Mouse (Mus musculus): Measurements from ENCODE around the gene Slc37a3. TPM values are rescaled to one million over a fixed set of nuclear protein-coding genes. Genes with fewer than 3 reads are reported as not detected.
"Not testable (repeated sequence)": the region's sequence is repeated elsewhere in the genome, so short reads cannot be mapped to it uniquely, and the experiment has no call there.

The Slc37a3 gene
- 53.5 and 56.3 TPM in 2 replicates for polyA plus RNA-seq (2015; fragmentation: Nextera tagmentation; extraction: Ambion mirVana)

DNA sequence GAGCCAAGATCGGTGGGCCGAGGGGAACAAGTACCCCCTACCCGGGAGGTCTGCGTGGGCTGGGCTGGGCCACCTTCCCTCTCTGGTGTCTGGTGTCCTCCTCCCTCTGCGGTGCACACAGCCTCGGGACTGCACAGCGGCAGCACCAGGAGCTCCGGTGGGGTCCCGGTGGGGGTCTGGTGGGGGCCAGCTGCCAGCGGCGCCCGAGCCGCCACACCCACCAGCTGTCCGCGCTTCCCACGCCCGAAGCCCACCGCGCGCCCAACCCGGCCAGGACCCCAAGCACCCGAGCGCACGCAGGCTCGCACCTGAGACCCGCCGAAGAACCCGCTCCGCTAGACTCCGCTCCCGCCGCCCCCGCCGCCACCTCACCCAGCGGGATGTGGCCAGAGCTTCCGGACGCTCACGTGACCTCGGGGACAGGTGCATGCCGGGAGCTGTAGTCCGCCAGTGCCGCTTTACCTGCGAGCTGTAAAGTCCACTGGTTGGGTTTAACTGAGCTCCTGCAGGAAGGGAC is at the start of gene Slc37a3:
Slc37a3 (minus strand) TSS at position 365 of the 517 bp plus-strand sequence.
- H3K4me3 ChIP-seq, result peak within 1 kb of the TSS; percentile 96
- H3K4me1 ChIP-seq, result peaks cover 21% of the 10 kb centered on the region
- ATAC-seq, result peak; percentile 95
- H3K9me3 ChIP-seq (replicated peaks), result no peaks in the 10 kb centered on the region
- peak within 1 kb of the TSS; percentile 95 for H3K9ac ChIP-seq
- H3K27me3 ChIP-seq, result peaks cover 8% of the 10 kb centered on the region
- peaks cover 11% of the 10 kb centered on the region for H3K36me3 ChIP-seq (ENCODE audit: poor library complexity, severe bottlenecking)
- WGBS, result 0% methylated on average over 39 of the region's 43 CpGs
- peak within 1 kb of the TSS; percentile 75 for H3K4me2 ChIP-seq
- no peak within 1 kb of the TSS for H3K27ac ChIP-seq

- no peak for ATAC-seq
- H3K4me2 ChIP-seq, result no peak overlapping the region
- 88% methylated on average over 4 of the region's 4 CpGs for WGBS
- no peak overlapping the region for H3K27ac ChIP-seq
- no peak overlapping the region for H3K9ac ChIP-seq
- no peaks in the 10 kb centered on the region for H3K9me3 ChIP-seq (replicated peaks)
- H3K4me1 ChIP-seq, result no peaks in the 10 kb centered on the region
- no peaks in the 10 kb centered on the region for H3K27me3 ChIP-seq
- H3K36me3 ChIP-seq (ENCODE audit: poor library complexity, severe bottlenecking), result no peaks in the 10 kb centered on the region
- no peak overlapping the region for H3K4me3 ChIP-seq
These were observed 49.2 kb upstream of the Slc37a3 start for GRCm38 (mm10) chr6:39426725-39427124.

- H3K36me3 ChIP-seq (ENCODE audit: poor library complexity, severe bottlenecking), result no peaks in the 10 kb centered on the region
These were observed 47.7 kb upstream of the Slc37a3 start for GRCm38 (mm10) chr6:39425181-39425580.

GRCm38 (mm10) chr6:39423686-39424085 is 46.2 kb upstream of the Slc37a3 start:
- no peak overlapping the region for H3K4me2 ChIP-seq
- H3K4me1 ChIP-seq, result peaks cover 6% of the 10 kb centered on the region; the same call in 1 of the 2 replicates
- H3K27me3 ChIP-seq, result no peaks in the 10 kb centered on the region
- H3K36me3 ChIP-seq (ENCODE audit: poor library complexity, severe bottlenecking), result no peaks in the 10 kb centered on the region
- no peak for ATAC-seq
- no peak overlapping the region for H3K9ac ChIP-seq
- H3K4me3 ChIP-seq, result no peak overlapping the region
- H3K27ac ChIP-seq, result no peak overlapping the region
- no peaks in the 10 kb centered on the region for H3K9me3 ChIP-seq (replicated peaks)
- 94% methylated on average over 7 of the region's 7 CpGs for WGBS

More at GRCm38 (mm10) chr6:39425181-39425580, 47.7 kb upstream of the Slc37a3 start:
- Histone ChIP-seq H3K27me3 (no peaks in the 10 kb centered on the region), H3K9me3 (replicated peaks) (no peaks in the 10 kb centered on the region), H3K4me2 (no peak overlapping the region), H3K4me1 (no peaks in the 10 kb centered on the region; the same call in 1 of the 2 replicates), H3K9ac (no peak overlapping the region), H3K4me3 (no peak overlapping the region), H3K27ac (no peak overlapping the region)
- 92% methylated on average over 2 of the region's 2 CpGs for WGBS
- ATAC-seq, result no peak

- H3K9ac ChIP-seq, result no peak overlapping the region
- no peak overlapping the region for H3K27ac ChIP-seq
- no peaks in the 10 kb centered on the region for H3K27me3 ChIP-seq
- H3K4me2 ChIP-seq, result no peak overlapping the region
- H3K4me1 ChIP-seq, result peaks cover 10% of the 10 kb centered on the region
- H3K9me3 ChIP-seq (replicated peaks), result no peaks in the 10 kb centered on the region
- no peaks in the 10 kb centered on the region for H3K36me3 ChIP-seq (ENCODE audit: poor library complexity, severe bottlenecking)
- 77% methylated on average over 6 of the region's 6 CpGs for WGBS
- no peak for ATAC-seq
- H3K4me3 ChIP-seq, result no peak overlapping the region
These were observed 45.7 kb upstream of the Slc37a3 start for GRCm38 (mm10) chr6:39423130-39423551.

GRCm38 (mm10) chr6:39420867-39421266 is 43.4 kb upstream of the Slc37a3 start:
- WGBS, result 45% methylated on average over 4 of the region's 4 CpGs
- H3K27me3 ChIP-seq, result no peaks in the 10 kb centered on the region
- no peak overlapping the region for H3K9ac ChIP-seq
- peaks cover 16% of the 10 kb centered on the region for H3K4me1 ChIP-seq
- no peaks in the 10 kb centered on the region for H3K9me3 ChIP-seq (replicated peaks)
- peak overlapping the region; percentile 77 for H3K4me3 ChIP-seq
- ATAC-seq, result no peak
- H3K27ac ChIP-seq, result no peak overlapping the region
- peak overlapping the region; percentile 73 for H3K4me2 ChIP-seq
- H3K36me3 ChIP-seq (ENCODE audit: poor library complexity, severe bottlenecking), result no peaks in the 10 kb centered on the region

- Histone ChIP-seq H3K27me3 (no peaks in the 10 kb centered on the region), H3K4me2 (peak within 1 kb of the TSS; percentile 73), H3K4me3 (peak within 1 kb of the TSS; percentile 77), H3K36me3 (ENCODE audit: poor library complexity, severe bottlenecking) (no peaks in the 10 kb centered on the region), H3K9ac (peak within 1 kb of the TSS; percentile 94), H3K27ac (peak within 1 kb of the TSS; percentile 93), H3K4me1 (peaks cover 16% of the 10 kb centered on the region), H3K9me3 (replicated peaks) (no peaks in the 10 kb centered on the region)
- ATAC-seq, result peak; percentile 96
- WGBS, result 0% methylated on average over 63 of the region's 82 CpGs
These were observed 42.6 kb upstream of the Slc37a3 start, which contains the start of gene Mkrn1 for GRCm38 (mm10) chr6:39419851-39420721. Gene Mkrn1, minus strand, starts transcription at chr6:39420462.

GRCm38 (mm10) chr6:39419386-39419850 is 41.9 kb upstream of the Slc37a3 start:
- under 1% methylated on average over 40 of the region's 43 CpGs for WGBS
- Histone ChIP-seq H3K4me3 (peak overlapping the region; percentile 77), H3K9ac (peak overlapping the region; percentile 94), H3K36me3 (ENCODE audit: poor library complexity, severe bottlenecking) (no peaks in the 10 kb centered on the region), H3K27me3 (no peaks in the 10 kb centered on the region), H3K27ac (peak overlapping the region; percentile 93), H3K9me3 (replicated peaks) (no peaks in the 10 kb centered on the region), H3K4me1 (peaks cover 17% of the 10 kb centered on the region), H3K4me2 (peak overlapping the region; percentile 73)
- ATAC-seq, result no peak; the same call in 1 of the 2 replicates

DNA sequence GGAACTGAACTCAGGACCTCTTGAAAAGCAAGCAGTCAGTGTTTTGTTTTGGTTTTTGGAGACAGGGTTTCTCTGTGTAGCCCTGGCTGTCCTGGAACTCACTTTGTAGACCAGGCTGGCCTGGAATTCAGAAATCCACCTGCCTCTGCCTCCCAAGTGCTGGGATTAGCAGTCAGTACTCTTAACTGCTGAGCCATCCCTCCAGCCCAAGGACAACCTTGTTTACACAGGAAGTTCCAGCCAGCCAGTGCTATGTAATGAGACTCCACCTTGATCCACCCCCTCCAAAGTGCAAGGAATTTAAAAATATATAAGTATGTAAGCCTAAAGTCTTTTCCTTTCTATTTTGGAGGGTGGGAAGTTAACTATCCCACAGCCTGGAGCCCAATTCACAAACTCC is 39.2 kb upstream of the Slc37a3 start:
- peaks cover 29% of the 10 kb centered on the region for H3K4me1 ChIP-seq
- not testable (repeated sequence) for ATAC-seq; H3K4me3 ChIP-seq; H3K9me3 ChIP-seq (replicated peaks); H3K27ac ChIP-seq; H3K27me3 ChIP-seq; H3K9ac ChIP-seq; H3K36me3 ChIP-seq (ENCODE audit: poor library complexity, severe bottlenecking); H3K4me2 ChIP-seq

DNA sequence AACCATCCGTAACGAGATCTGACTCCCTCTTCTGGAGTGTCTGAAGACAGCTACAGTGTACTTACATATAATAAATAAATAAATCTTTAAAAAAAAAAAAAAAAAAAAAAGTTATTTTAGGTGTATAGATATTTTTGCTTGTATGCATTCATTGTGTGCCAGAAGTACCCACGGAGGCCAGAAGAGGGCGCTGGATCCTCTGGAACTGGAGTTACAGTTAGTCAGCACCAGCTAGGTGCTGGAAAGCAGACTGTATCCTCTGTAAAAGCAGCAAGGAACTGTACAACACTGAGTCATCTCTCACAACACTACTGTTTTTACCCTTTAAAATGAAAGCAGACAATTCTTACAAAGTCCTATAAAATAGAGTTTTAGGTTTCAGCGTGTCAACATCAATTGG is 38.3 kb upstream of the Slc37a3 start:
- Histone ChIP-seq H3K9ac (no peak overlapping the region), H3K27me3 (no peaks in the 10 kb centered on the region), H3K4me1 (peaks cover 29% of the 10 kb centered on the region), H3K36me3 (ENCODE audit: poor library complexity, severe bottlenecking) (no peaks in the 10 kb centered on the region), H3K4me3 (no peak overlapping the region), H3K9me3 (replicated peaks) (no peaks in the 10 kb centered on the region), H3K4me2 (no peak overlapping the region), H3K27ac (no peak overlapping the region)
- 56% methylated on average over 3 of the region's 5 CpGs for WGBS
- no peak for ATAC-seq

- Histone ChIP-seq H3K27me3 (no peaks in the 10 kb centered on the region), H3K4me3 (no peak overlapping the region), H3K4me2 (no peak overlapping the region), H3K36me3 (ENCODE audit: poor library complexity, severe bottlenecking) (peaks cover 6% of the 10 kb centered on the region; the same call in 1 of the 2 replicates), H3K9ac (no peak overlapping the region), H3K27ac (peak overlapping the region; percentile 21; the same call in 1 of the 2 replicates), H3K4me1 (peaks cover 27% of the 10 kb centered on the region), H3K9me3 (replicated peaks) (no peaks in the 10 kb centered on the region)
- ATAC-seq, result peak; percentile 24; the same call in 1 of the 2 replicates
- 36% methylated on average over 1 of the region's 1 CpGs for WGBS
These were observed 36.6 kb upstream of the Slc37a3 start for GRCm38 (mm10) chr6:39414106-39414505.

GRCm38 (mm10) chr6:39406480-39406879 is 29.0 kb upstream of the Slc37a3 start:
- no peak overlapping the region for H3K27ac ChIP-seq
- H3K27me3 ChIP-seq, result no peaks in the 10 kb centered on the region
- H3K4me1 ChIP-seq, result no peaks in the 10 kb centered on the region
- 99% methylated on average over 5 of the region's 5 CpGs for WGBS
- no peak for ATAC-seq
- no peak overlapping the region for H3K4me3 ChIP-seq
- H3K4me2 ChIP-seq, result no peak overlapping the region
- peaks cover 62% of the 10 kb centered on the region for H3K36me3 ChIP-seq (ENCODE audit: poor library complexity, severe bottlenecking)
- H3K9ac ChIP-seq, result no peak overlapping the region
- no peaks in the 10 kb centered on the region for H3K9me3 ChIP-seq (replicated peaks)

Data from forebrain, embryonic 13.5 days (tissue).